Mouse (Mus musculus) myocyte (in vitro differentiated cells): ENCODE measurements at regions not wholly inside any gene's neighbourhood (a gene's known extent, or its start where the extent isn't known, plus 50 kb on each side); places are given as distances from the start of the nearest gene placed in this dataset.
"Not testable (repeated sequence)": the region's sequence is repeated elsewhere in the genome, so short reads cannot be mapped to it uniquely, and the experiment has no call there.

Source experiments
- MAX ChIP-seq: IDR thresholded peaks from one replicate; pipeline ENCODE4 v1.6.1; 2011; ENCODE audit warnings: low read depth, mild to moderate bottlenecking, control low read depth
- REST ChIP-seq: IDR thresholded peaks from one replicate; pipeline ENCODE4 v1.6.1; 2011; ENCODE audit warnings: mild to moderate bottlenecking, control low read depth, moderate library complexity; ENCODE audit not compliant: insufficient read depth, insufficient read length
- TCF3 ChIP-seq: IDR thresholded peaks from one replicate; pipeline ENCODE4 v1.6.1; 2011; ENCODE audit warnings: low read depth, control low read depth; ENCODE audit not compliant: insufficient read length
- USF1 ChIP-seq: IDR thresholded peaks from one replicate; pipeline ENCODE4 v1.6.1; 2011; ENCODE audit warnings: low read depth, mild to moderate bottlenecking, control low read depth, moderate library complexity

GRCm38 (mm10) chr8:20120186-20120585, 217.0 kb downstream of the Gm31371 start:
- TF ChIP-seq TCF3, USF1, MAX, REST: not testable (repeated sequence)
